Mouse (Mus musculus): ENCODE results near the gene Prtg. TPM values are rescaled to one million over a fixed set of nuclear protein-coding genes. Genes with fewer than 3 reads are reported as not detected.

Gene Prtg
- polyA plus RNA-seq (2017; shearing (Covaris generic)), result under 1 TPM in 1 of 2 experiments, not detected in 1; 0.04 TPM

GRCm38 (mm10) chr9:72806731-72807419, at the start of gene Prtg:
Gene Prtg (plus strand): TSS chr9:72806874.
- ATAC-seq, result no peak

- no peak for ATAC-seq
Observed at GRCm38 (mm10) chr9:72757143-72757542, 49.5 kb upstream of the Prtg start.

GRCm38 (mm10) chr9:72758705-72759131, 48.0 kb upstream of the Prtg start:
- no peak for ATAC-seq

- no peak for ATAC-seq
Observed at GRCm38 (mm10) chr9:72763050-72763718, 43.5 kb upstream of the Prtg start.

- ATAC-seq, result peak; percentile 76
Observed at GRCm38 (mm10) chr9:72766789-72767349, 39.8 kb upstream of the Prtg start.

- ATAC-seq, result no peak
Observed at GRCm38 (mm10) chr9:72775022-72775421, 31.7 kb upstream of the Prtg start.

GRCm38 (mm10) chr9:72779004-72779403, 27.7 kb upstream of the Prtg start:
- ATAC-seq, result no peak

GRCm38 (mm10) chr9:72779733-72780132, 26.9 kb upstream of the Prtg start:
- no peak for ATAC-seq

- no peak for ATAC-seq
Observed at GRCm38 (mm10) chr9:72780694-72781093, 26.0 kb upstream of the Prtg start.

GRCm38 (mm10) chr9:72781466-72781865, 25.2 kb upstream of the Prtg start:
- ATAC-seq, result no peak

GRCm38 (mm10) chr9:72782121-72782520, 24.6 kb upstream of the Prtg start:
- no peak for ATAC-seq

GRCm38 (mm10) chr9:72787732-72788131, 18.9 kb upstream of the Prtg start:
- ATAC-seq, result no peak

- ATAC-seq, result no peak
Observed at GRCm38 (mm10) chr9:72790530-72791212, 16.0 kb upstream of the Prtg start.

- ATAC-seq, result no peak
Observed at GRCm38 (mm10) chr9:72791213-72791582, 15.5 kb upstream of the Prtg start.

GRCm38 (mm10) chr9:72791681-72792080, 15.0 kb upstream of the Prtg start:
- ATAC-seq, result no peak

- ATAC-seq, result no peak
Observed at GRCm38 (mm10) chr9:72795243-72795642, 11.4 kb upstream of the Prtg start.

- no peak for ATAC-seq
Observed at GRCm38 (mm10) chr9:72797136-72797621, 9.5 kb upstream of the Prtg start.

GRCm38 (mm10) chr9:72803280-72803679, 3.4 kb upstream of the Prtg start:
- no peak for ATAC-seq

- ATAC-seq, result no peak
Observed at GRCm38 (mm10) chr9:72806146-72806545, 528 bp upstream of the Prtg start.

GRCm38 (mm10) chr9:72807420-72808005, 839 bp downstream of the Prtg start:
- no peak for ATAC-seq

- no peak for ATAC-seq
Observed at GRCm38 (mm10) chr9:72808176-72808575, 1.5 kb downstream of the Prtg start.

- no peak for ATAC-seq
Observed at GRCm38 (mm10) chr9:72808586-72808985, 1.9 kb downstream of the Prtg start.

GRCm38 (mm10) chr9:72809077-72809476, 2.4 kb downstream of the Prtg start:
- no peak for ATAC-seq
